Mouse (Mus musculus) heart, adult 18-20 months (tissue): ENCODE results near the gene Trappc3l. TPM values are rescaled to one million over a fixed set of nuclear protein-coding genes. Genes with fewer than 3 reads are reported as not detected.
A peak's percentile ranks its signal among the peaks of the same experiment; 100 is the strongest.

ENCODE experiments used
- DNase-seq, 2 experiments: peaks; one replicate each; pipeline ENCODE4 v3.0.0; 2021 to 2022; ENCODE audit warnings: mixed read lengths in 1 of 2
- total RNA-seq, 2 experiments: library from RNA; stranded (reverse); gene quantifications; 2 replicates each; pipeline ENCODE4 v1.2.3; 2021

The Trappc3l gene
- total RNA-seq, 2 experiments from 2014 or later, result not detected

GRCm38 (mm10) chr10:34095147-34095546, 57.8 kb downstream of the Trappc3l start:
- DNase-seq, result no peak

GRCm38 (mm10) chr10:34095964-34096363, 58.6 kb downstream of the Trappc3l start:
- no peak for DNase-seq

DNA sequence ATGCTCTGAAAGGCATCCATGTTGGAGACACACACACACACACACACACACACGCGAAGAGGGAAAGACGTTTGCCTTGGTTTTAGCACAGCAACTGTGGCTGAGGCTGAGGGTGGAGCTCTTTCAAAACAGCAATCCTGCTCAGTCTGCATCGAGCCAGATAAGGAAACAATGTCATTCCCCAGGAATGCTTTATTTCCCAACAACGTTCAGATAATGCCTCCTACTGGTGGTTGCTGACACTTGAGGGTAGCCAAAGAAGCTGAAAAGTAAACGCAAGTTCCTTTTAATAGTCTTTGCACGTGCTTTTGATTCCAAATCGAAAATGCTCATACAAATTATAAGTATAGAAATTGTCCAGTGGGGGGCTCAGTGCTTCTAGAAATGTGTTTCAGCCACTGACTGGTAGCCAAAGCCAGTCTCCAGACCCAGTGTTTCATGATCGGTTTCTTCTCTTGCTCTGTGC, 59.1 kb downstream of the Trappc3l start, which contains the start of gene Calhm5:
Calhm5 (minus strand) TSS at position 102 of the 466 bp plus-strand sequence.
- DNase-seq, result peak; percentile 74 to 75

- no peak for DNase-seq
These were observed 73.6 kb downstream of the Trappc3l start for GRCm38 (mm10) chr10:34110863-34111465.

GRCm38 (mm10) chr10:34111964-34112738, 74.8 kb downstream of the Trappc3l start:
- DNase-seq, result no peak

DNA sequence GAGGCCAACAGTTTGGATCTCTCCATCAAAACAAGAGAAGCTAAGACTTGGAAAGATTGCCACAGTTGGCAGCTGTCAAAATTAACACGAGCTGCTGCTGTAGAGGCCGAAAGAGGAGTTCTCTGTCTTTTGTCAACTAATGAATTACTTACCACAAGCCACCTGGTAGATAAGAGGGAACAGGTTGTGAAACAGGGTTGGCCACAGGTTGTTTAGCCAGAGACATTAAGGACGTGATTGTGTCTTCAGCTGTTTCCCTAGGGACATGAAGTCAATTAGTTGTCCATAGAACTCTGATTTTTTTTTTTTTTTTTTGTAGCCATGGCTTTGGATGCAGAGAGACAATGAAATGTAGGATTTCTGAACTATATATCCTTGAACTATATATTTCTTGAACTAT, 79.7 kb downstream of the Trappc3l start:
- no peak for DNase-seq

- no peak for DNase-seq
These were observed 80.4 kb downstream of the Trappc3l start for GRCm38 (mm10) chr10:34117770-34118169.

GRCm38 (mm10) chr10:34118421-34118820, 81.0 kb downstream of the Trappc3l start:
- DNase-seq, result no peak

DNA sequence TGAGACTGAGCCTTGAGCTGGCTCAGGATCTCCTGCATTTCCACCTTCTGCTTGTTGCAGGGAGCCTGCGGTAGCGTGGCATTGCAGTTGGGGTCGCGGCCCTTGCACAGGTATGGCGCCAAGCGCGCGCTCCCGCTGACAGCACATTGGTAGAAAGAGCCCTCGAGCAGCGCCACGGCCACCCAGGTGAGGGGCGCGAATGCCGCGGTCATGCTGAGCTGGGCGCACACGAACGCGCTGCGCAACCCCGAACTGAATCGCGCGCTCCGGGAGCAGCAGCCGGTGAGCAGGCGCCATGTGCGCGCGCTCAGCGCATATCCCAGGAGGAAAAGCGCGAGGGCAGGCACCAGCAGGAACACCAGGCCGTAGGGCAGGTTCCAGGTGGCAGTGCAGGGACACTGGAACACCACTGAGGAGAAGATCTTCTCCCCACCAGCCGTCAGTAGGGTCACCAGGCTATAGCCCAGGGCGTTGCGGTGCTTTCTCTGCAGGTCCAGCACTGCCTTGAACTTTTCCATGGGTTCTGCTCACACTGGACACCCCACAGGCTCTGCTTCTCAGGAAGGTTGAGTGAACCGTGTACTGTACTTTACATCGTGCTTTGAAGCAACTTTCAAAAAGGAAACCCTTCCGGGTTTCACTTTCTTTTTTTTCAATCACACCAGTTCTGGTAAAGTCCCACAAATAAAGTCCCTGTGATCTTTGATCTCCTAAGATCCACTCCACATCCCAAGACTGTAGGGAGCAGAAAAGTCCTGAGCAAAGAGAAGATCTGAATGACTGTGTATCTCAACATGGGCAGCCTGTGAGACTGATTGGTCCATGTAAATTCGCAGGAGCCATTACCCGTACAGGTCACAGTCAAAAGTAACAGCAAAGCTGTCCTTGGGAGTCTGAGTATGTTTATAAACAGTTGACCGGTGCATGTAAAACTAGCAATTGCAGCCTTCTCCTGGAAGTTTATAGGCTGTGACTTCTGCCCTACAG, 90.3 kb downstream of the Trappc3l start, which contains the start of gene Calhm6:
Calhm6 (minus strand) TSS at position 593 of the 987 bp plus-strand sequence.
- peak; percentile 48 to 50 for DNase-seq

GRCm38 (mm10) chr10:34128391-34128790, 91.0 kb downstream of the Trappc3l start:
- peak; percentile 71 to 75 for DNase-seq

DNA sequence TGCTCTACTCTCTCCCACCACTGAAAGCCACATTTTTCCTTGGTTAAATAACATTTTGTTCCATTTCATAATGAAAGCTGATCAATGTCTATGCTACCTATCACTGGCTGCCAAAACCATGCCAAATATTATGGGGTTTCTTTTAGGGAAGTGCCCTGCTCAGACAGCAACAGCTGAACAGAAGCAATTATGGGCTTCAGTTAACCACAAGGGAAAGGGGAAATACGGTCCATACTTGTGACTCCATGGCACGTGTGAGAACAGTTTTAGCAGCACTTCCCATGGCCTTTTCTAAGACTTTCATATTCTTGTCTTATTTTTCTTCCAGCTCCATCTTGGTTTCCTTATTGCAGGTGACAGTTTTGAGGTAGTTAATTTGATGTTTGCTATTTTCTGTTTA, 94.0 kb downstream of the Trappc3l start:
- DNase-seq, result peak in 1 of 2 experiments; percentile 52

DNA sequence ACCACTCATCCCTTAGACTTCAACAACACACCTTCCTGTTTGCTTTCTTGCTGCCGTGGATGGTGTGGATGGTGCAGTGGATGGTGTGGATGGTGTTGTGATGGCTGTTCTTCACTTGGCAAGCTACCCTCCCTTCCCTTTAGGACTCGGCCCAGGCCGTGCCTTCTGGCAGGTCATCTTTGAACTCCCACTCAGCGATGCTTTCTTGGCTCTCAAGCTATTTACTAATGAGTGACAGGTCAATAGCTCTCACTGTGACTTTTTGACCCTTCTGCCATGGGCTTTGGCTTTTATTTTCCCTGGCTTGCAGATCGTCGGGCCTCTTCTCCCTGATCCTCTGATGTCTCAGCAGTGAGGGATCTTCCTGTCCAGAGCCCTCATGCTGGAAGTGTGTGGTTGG, 99.0 kb downstream of the Trappc3l start:
- DNase-seq, result no peak

DNA sequence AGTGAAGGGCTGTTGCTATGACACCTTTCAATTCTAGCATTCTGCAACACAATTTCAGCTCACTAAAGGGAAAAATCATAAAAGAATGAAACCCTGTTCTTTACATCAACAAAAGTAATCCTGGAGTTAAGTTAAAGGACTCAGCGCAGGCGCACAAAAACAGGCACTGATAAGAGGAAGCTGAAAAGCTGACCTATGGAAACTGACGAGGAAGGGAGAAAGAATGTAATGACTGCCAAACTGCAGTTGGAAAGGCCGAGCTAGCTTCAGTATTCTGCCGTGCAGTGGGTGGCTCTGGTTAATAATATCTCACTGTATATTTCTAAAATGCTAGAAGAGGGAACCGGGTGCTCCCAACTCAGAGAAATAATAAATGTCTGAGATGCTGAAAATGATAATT, 100.6 kb downstream of the Trappc3l start:
- peak in 1 of 2 experiments; percentile 38 for DNase-seq

GRCm38 (mm10) chr10:34139768-34140167, 102.4 kb downstream of the Trappc3l start:
- DNase-seq, result no peak

DNA sequence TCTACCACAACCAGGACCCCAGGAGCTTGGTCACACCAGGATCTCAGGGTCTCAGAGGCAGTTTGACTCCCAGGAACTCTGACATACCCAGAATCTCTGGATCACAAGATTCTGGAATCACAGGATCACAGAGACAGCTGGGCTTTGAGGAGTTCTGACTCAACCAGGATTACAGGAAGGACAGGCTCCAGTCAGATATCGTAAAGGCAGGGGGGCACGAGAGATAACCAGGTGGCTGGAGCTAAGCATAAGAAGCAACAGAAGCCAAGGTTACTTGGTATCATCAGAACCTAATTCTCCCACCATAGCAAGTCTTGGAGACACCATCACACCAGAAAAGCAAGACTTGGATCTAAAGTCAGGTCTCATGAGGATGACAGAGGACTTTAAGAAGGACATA, 104.3 kb downstream of the Trappc3l start:
- no peak for DNase-seq

DNA sequence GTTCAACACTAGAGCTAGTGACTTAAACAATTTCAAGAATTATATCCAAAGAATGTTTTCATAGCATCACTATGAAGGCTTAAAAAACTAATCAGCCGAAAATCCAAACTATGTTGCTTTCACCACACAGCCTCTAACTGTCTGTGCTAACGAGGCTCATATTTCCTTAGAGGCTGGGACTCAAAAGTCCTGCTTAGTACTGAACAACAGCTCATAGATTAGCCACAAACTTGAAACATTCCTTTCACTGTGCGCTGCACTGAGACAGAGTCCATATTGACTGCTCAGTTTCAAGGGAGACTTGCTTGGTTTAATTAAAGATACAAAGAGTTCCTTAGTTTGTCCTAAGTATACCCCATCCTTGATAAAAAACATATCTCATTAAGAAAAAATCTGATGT, 112.4 kb downstream of the Trappc3l start:
- no peak for DNase-seq

DNA sequence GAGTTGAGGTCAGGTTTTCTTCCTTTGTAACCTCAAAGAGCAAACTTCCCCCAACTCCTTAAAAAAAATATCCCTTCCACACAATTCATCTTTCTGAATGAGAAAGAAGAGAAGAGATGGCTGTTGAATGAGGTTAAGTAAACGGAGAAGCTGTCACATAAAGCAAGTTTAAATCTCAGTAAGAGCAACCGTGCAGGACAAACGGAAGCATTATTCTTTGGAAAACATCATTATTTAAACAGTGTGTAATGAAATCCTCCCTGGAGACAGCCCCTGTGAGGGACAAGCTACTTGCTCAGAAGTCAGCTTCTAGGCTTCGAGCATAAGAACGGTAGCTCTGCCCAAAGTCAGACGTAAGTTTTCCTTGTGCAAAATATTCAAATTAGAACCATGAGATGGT, 113.1 kb downstream of the Trappc3l start:
- no peak for DNase-seq

GRCm38 (mm10) chr10:34151827-34152226, 114.4 kb downstream of the Trappc3l start:
- peak in 1 of 2 experiments; percentile 28 for DNase-seq

GRCm38 (mm10) chr10:34155796-34156554, 118.6 kb downstream of the Trappc3l start:
- no peak for DNase-seq
